Mouse (Mus musculus): ENCODE results near the gene Aldh1b1.

- TF ChIP-seq CTCF (IDR thresholded peaks at IDR 0.05; ENCODE audit: extremely low read depth, insufficient read depth, low read length) (no peak), POLR2A (IDR thresholded peaks at IDR 0.05; ENCODE audit: extremely low read depth, insufficient read depth, low read length) (no peak)
These were observed 30.8 kb upstream of the Aldh1b1 start for GRCm38 (mm10) chr4:45767891-45768558.
